Mouse (Mus musculus) forebrain, embryonic 13.5 days (tissue): ENCODE data around the gene Rybp. TPM values are rescaled to one million over a fixed set of nuclear protein-coding genes. Genes with fewer than 3 reads are reported as not detected.

ENCODE experiments used
- ATAC-seq: fragments of 200-750 bp; cut with Nextera tagmentation; 2 replicates; pipeline ENCODE4 v1.8.0; 2017
- H3K27ac ChIP-seq: fragments of 300-500 bp; sonication (generic); 2 replicates; pipeline ENCODE4 v1.5.1; 2015; ENCODE audit warnings: inconsistent platforms, mild to moderate bottlenecking, moderate library complexity
- H3K27me3 ChIP-seq: fragments of 300-500 bp; sonication (generic); 2 replicates; pipeline ENCODE4 v1.6.1; 2015; ENCODE audit warnings: mild to moderate bottlenecking, inconsistent platforms
- H3K36me3 ChIP-seq: fragments of 300-500 bp; sonication (generic); 2 replicates; pipeline ENCODE4 v1.6.1; 2015; ENCODE audit warnings: mild to moderate bottlenecking, inconsistent platforms; ENCODE audit not compliant: poor library complexity, severe bottlenecking
- H3K4me1 ChIP-seq: fragments of 300-500 bp; sonication (generic); 2 replicates; pipeline ENCODE4 v1.6.1; 2015; ENCODE audit warnings: inconsistent platforms
- H3K4me2 ChIP-seq: fragments of 300-500 bp; sonication (generic); 2 replicates; pipeline ENCODE4 v1.6.1; 2015; ENCODE audit warnings: inconsistent platforms, mild to moderate bottlenecking, moderate library complexity
- H3K4me3 ChIP-seq: fragments of 300-500 bp; sonication (generic); 2 replicates; pipeline ENCODE4 v1.5.1; 2015; ENCODE audit warnings: mild to moderate bottlenecking, inconsistent platforms
- H3K9ac ChIP-seq: fragments of 300-500 bp; sonication (generic); 2 replicates; pipeline ENCODE4 v1.6.1; 2015; ENCODE audit warnings: mild to moderate bottlenecking, inconsistent platforms
- H3K9me3 ChIP-seq: fragments of 300-500 bp; sonication (generic); replicated peaks from 2 replicates; pipeline ENCODE4 v1.6.1; 2016; ENCODE audit warnings: inconsistent platforms
- WGBS: fragments of 180-500 bp; shearing (Covaris S2); methylation state at CpG from one replicate; pipeline ENCODE4 v1.1.7; 2015; 5-methylcytosine and 5-hydroxymethylcytosine counted together
- polyA plus RNA-seq: library from polyadenylated mRNA; unstranded; fragments of >200 nt; fragmentation: Nextera tagmentation; extraction: Ambion mirVana; gene quantifications from 2 replicates; pipeline ENCODE4 v1.2.1, GENCODE M21; 2015

Gene Rybp
- polyA plus RNA-seq, 1 experiment from 2014 or later = 19.1 TPM

GRCm38 (mm10) chr6:100180213-100180882 is 106.9 kb downstream of the Rybp start:
- ATAC-seq = no peak
- no peaks in the 10 kb centered on the region for H3K36me3 ChIP-seq
- H3K27me3 ChIP-seq = no peaks in the 10 kb centered on the region
- H3K4me2 ChIP-seq = no peak overlapping the region
- no peak overlapping the region for H3K9ac ChIP-seq
- no peaks in the 10 kb centered on the region for H3K9me3 ChIP-seq
- H3K27ac ChIP-seq = no peak overlapping the region
- 62% methylated on average over 4 of the region's 4 CpGs for WGBS
- no peaks in the 10 kb centered on the region for H3K4me1 ChIP-seq
- no peak overlapping the region for H3K4me3 ChIP-seq

- no peak overlapping the region for H3K27ac ChIP-seq
- H3K4me2 ChIP-seq = no peak overlapping the region
- no peaks in the 10 kb centered on the region for H3K4me1 ChIP-seq
- no peak overlapping the region for H3K9ac ChIP-seq
- WGBS = 87% methylated on average over 3 of the region's 3 CpGs
- no peaks in the 10 kb centered on the region for H3K9me3 ChIP-seq
- ATAC-seq = no peak
- no peaks in the 10 kb centered on the region for H3K27me3 ChIP-seq
- no peaks in the 10 kb centered on the region for H3K36me3 ChIP-seq
- no peak overlapping the region for H3K4me3 ChIP-seq
Measured at GRCm38 (mm10) chr6:100178830-100179229, 108.5 kb downstream of the Rybp start.
